Mouse (Mus musculus) lung, adult 18-20 months (tissue): ENCODE measurements around the gene Pold2.
A peak's percentile ranks its signal among the peaks of the same experiment; 100 is the strongest.

Experiments used
- DNase-seq, 2 experiments: peaks; one replicate each; pipeline ENCODE4 v3.0.0; 2022; ENCODE audit warnings: mixed read lengths in 2 of 2

Gene Pold2

DNA sequence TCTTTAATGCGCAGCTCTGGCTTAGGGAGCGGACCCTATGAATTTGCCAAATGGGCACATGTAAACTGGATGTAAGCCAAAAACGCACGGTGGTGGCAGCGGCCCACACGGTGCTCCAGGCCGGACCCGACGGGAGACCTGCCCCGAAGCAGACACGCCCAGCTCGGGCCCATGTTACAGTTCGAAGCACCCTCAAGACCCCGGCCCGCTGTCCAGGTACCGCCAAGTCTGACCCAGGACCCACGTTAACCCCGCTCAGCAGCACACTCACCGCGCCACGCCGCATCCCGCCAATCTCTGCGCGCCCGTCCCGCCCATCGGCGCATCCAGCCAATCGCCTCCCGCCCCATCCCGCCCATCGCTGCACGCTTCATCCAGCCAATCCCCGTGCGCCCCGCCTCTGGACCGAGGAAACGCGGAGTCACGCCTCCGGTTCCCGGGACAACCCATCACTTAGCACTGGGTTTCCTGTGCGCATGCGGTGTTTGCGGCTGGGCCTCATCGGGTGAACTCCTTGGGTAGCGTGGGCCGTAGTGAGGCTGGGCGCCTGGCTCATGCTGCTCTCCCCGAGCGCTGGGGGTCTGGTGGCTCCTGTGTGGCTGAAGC lies at the start of gene Pold2:
Gene Pold2 (minus strand): TSS at position 372 of the 606 bp plus-strand sequence.
- peak; percentile 98 to 99 for DNase-seq

DNA sequence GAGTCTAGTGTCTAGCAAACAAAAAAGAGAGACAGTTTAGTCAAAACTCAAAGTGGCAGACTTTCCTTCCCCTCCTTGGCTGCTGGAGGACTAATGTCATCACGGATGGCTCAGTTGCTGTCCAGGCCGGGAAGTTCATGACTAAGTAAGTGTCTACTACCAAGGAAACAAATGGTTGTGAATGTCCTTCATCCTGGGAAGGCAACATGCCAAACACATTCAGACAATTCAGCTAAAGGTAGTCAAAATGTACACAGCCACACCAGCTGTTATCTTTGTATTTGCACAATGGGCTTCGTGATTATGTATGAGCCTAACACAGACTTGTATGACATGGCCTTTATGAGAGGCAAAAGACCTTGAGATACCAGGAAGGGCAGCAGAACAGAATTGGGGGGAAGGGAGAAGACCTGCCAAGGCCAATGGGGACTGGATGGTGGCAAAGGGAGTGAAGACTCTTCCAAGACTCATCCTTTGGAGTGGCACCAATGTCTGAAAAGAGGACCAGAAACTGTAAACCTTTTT lies 48.7 kb upstream of the Pold2 start:
- DNase-seq: no peak

DNA sequence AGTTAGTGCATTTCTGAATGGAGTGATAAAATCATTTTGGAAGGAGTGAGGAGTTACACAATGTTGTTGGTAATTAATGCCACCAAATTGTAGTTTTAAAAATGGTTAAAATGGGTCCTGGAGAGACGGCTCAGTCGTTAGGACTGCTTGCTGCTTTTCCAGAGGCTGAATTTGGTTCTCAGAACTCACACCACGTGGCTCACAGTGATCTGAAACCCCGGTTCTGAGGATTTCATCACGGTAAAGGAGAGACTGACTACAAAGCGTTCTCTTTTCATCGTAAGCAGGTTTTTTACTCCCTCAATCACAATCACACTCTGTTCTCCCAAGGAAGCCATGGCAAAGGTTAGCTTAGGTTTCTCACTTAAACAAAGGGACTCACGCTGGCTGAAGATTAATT lies 46.6 kb upstream of the Pold2 start:
- no peak for DNase-seq

DNA sequence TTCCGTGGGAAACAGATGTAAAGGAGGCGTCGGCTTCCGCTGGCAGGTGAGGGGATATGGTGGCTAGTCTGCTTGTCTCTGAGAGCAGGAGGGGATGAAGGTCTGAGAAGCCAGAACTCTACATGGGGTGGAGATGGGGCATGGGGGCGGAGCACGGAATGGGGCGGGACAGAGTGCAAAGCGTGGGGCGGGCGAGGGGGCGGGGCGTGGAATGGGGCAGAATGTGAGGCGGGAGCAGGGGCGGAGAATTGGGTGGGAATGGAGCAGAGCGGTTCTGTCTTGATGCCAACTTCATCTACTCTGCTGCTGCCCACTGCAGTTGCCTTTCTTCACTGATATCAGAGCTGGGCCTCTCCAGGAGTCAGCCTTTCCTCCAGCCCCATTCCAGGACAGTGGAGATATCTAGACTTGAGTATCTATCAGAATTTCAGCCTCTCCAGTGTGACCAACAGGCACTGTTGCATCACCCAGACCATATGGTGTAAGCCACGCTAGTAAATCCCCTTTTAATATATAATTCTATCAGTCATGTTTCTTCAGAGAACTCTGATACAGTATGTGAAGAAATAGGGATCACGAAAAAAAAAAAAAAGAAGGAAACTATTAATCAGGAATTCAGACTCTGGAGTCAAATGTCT lies 42.4 kb upstream of the Pold2 start:
- no peak for DNase-seq

DNA sequence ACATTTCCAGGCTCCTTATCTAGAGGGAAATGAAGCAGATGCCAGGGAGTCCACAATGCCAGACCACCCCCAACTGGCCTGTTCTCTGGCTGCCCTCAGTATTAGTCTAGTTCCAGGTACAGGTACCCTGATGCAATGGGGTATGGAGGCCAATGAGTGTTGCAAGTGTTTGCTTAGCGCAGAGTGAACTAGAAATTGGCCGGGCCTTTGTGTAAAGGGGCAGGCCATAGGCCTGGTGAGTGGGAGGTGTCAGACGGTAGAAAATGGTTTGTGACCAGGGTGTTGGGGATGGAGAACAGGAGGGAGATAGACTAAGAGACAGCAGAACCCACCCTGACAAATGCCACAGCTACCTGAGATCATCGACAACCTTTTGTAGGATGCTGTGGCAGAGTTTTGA lies 41.5 kb upstream of the Pold2 start:
- DNase-seq: peak; percentile 48 to 57

DNA sequence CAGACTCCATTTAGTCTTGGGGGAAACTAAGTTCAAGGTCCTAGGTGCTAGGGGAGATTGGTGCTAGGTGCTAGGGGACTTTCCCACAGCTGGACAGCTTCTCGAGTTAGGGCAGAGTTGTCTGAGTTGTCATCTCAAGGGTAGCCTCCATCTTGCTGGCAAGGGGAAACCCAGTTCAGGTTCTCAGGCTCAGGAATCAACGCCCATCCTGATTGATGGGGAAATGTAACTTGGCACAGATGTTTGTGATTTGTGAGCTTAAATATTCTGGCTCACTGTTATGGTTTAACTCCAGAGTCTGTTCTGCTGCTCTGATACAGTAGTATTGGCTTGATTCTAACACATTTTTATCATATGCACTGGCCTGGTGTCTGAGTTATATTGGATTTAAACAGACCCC lies 40.0 kb upstream of the Pold2 start:
- DNase-seq: no peak

GRCm38 (mm10) chr11:5916178-5916548 lies 38.1 kb upstream of the Pold2 start:
- DNase-seq: no peak

GRCm38 (mm10) chr11:5915429-5916177 lies 37.5 kb upstream of the Pold2 start:
- no peak for DNase-seq

DNA sequence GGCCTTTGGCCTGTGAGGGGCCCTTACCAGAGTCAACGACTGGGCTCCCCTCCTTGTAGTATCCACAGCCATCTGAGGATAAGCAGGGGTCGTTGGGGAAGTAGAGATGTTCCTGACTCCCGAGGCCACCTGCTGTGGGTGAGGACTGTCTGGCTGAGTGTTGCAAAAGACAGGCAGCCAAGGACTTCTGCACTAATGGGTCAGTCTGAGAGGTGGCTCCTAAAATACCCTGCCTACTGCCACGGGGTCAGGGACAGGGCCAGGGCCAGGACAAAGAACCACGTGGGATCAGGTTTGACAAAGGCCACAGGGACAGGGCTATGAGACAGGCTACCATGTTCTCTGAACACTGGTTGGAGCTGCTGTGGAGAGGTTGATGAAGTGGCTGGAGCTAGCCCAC lies 36.8 kb upstream of the Pold2 start:
- DNase-seq: no peak

DNA sequence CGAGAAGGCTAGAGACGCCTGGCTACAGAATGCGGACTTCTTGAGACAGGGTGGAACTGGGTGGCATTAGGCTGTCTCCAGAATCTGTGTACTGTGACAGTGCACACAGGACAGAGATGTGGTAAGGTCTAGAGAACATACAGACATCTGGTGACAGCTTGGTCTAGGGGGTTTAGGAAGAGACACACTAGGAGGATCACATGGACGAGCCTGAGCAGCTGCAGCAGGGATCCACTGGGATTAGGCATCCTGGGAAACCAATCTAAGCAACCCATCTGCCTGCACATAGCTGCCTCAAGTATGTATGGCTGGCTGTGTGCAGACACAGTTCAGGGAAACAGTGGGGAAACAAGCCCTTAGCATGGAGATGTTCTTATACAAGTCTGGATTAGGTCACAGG lies 35.8 kb upstream of the Pold2 start:
- no peak for DNase-seq

DNA sequence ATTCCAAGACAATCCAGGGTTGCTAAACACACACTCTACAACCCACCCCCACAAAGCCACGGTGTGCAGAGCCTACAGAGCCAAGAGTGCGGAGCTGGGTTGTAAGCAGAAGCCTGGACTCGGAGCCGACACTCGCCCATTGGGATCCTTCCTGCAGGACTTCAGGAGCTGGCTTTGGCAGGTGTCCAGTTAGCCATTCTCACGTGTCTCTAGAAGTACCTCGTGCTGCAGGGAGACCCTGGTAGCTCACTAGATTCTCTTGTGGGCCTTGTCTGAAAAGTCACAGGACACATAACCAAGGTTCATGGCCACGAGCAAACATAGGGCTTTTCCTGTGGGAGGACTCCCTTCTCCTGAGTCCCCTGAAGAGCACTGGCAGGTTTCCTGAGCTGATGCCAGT lies 35.2 kb upstream of the Pold2 start:
- DNase-seq: no peak

- DNase-seq: peak; percentile 46 to 51
These were observed 34.5 kb upstream of the Pold2 start for GRCm38 (mm10) chr11:5912635-5913034.

GRCm38 (mm10) chr11:5908642-5909041 lies 30.6 kb upstream of the Pold2 start:
- no peak for DNase-seq

DNA sequence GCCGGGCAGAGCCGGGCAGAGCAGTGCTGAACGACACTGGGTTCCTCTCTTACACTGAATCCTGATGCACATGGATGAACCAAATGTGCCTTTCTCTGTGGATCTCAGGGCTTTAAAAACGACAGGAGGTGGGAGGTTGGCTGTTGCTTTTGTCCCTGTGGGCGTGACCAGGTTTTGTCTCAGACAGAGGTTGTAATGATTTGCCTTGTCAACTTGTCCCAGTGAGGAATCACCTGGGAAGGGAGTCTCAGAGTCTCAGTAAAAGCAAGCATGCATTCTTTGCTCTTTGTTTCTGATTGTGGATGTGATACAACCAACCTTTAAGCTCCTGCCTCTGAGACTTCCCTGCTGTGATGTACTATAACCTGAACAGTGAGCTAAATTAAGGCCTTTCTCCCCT lies 29.0 kb upstream of the Pold2 start:
- DNase-seq: no peak

- DNase-seq: no peak
These were observed 27.9 kb upstream of the Pold2 start for GRCm38 (mm10) chr11:5905778-5906518.

DNA sequence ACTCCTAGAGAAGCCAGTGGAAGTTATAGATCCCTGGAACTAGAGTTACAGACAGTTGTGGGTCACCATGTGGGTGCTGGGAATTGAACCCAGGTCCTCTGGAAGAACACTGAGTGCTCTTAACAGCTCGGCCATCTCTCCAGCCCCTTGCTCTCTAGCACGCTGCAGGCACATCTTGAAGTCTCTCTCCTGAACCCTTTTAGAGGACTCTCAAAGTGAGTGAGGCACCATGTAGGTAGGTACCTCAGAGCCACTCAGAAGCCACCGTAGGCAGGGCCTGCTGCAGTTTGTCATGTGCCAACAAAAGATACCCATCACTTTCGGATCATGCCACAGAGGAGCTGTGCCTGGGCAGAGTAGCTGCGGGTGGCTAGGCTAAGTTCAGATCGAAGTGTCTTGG lies 26.8 kb upstream of the Pold2 start:
- no peak for DNase-seq

DNA sequence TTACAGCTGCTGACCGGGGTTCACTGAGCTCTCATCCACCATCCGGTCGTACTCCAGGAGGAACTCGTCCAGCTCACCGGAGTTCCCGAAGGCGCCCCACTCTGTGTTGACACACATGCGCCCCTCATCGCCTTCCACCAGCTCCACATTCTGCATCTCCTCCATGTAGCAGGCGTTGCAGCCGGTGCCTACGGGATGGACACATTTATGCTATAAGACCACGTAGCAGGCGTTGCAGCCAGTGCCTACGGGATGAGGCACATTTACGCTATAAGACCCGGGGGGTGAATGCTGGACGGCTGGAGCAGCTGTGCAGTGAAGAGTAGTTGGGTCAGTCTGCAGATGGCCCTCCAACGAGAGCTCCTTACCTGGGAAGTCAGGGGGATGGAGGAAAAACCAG lies 26.3 kb upstream of the Pold2 start:
- no peak for DNase-seq

GRCm38 (mm10) chr11:5903844-5904243 lies 25.8 kb upstream of the Pold2 start:
- DNase-seq: no peak

DNA sequence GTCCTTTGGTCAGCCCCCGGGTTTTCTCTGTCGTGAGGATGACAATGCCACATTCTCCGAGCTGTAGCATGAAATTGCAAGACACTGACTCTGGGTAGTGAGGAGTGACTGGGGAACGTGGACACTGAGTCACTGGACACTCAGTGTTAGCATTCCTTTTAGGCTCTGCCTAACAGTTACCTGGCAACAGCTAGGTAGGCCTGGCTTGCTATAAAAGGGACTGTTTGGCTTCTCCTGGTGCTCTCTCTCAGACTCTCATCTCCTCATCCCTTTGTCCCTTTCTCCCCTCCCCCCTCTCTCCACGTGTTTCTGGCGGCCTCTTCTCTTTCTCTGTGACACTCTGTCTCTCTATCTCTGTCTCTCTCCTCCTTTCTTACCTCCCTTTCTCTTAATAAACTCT lies 24.3 kb upstream of the Pold2 start:
- no peak for DNase-seq

GRCm38 (mm10) chr11:5901950-5902349 lies 23.9 kb upstream of the Pold2 start:
- peak in 1 of 2 experiments; percentile 46 for DNase-seq

DNA sequence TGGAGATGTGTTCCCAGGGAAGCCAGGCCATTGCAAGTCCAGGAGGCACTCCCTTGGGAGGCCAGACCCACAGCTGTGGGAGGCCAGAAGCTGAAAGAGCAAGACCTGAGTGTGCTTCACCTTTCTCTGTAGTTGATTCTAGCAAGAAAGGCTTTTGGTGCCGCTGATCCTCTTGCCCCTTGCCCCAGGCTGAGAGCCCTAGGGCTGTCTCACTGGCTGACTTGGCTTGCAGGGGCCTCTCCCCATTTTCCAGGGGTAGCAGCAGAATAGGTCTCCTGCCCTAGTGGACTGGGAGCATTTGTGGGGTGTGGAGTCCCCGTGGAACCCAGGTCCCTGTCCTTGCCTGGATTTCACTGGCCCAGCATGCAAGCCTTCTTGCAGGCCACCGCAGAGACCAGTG lies 23.2 kb upstream of the Pold2 start:
- no peak for DNase-seq

DNA sequence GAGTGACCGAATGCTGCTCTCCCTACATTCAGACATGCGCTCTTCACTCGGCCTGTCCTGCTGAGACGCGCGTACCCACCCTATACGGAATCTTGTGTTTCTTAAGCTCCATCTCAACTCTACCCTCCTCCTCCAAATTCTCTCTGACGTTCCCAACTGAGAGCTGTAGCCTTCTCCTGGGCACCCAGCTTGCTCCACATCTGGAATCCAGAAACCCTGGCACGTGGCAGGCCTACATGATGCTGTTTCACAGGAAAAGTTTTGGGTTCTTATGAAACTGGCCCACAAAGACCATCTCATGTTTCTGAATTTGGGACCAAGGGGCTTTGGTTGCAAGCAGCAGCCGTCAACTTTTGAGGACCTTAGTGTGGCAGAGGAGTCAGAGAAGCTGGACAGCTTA lies 21.2 kb upstream of the Pold2 start:
- DNase-seq: no peak

DNA sequence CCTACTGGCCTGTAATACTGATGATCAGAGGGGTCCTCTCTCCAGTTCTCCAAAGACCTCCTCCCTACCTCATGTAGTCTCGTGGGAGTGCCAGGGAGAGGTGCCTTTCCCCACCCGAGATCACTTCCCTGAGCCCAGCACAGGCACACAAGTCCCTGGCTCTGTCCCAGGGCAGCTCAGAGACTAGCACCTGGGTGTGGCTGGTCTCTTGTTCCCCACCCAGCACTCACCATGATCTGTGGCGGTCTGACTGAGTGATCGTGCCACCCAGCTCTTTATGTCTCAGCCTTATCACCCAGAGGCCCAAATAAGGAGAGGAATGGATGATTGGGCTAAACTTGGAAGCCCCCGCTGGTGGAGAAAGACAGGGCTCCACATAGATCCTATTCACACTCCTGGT lies 20.4 kb upstream of the Pold2 start, which contains the start of gene Myl7:
Gene Myl7 (minus strand): TSS at position 252 of the 400 bp plus-strand sequence.
- DNase-seq: no peak
